Mouse (Mus musculus) mouse embryonic stem cell (cell line): ENCODE data around the gene Scaf4.

Experiments
- in situ Hi-C, 2 experiments: fragments of 300-500 bp; cut with MboI; formaldehyde crosslinking; loops; 1 replicate in 1 of 2; 3 replicates in 1 of 2; pipeline ENCODE4 v1.14.3; 2019 to 2020; ENCODE audit warnings: low sequenced_read_pairs in 2 of 2, low pct_unique_long_range_greater_than_20kb in 1 of 2, mixed read lengths in 1 of 2; ENCODE audit not compliant: unreplicated experiment in 1 of 2

Scaf4 gene

GRCm38 (mm10) chr16:90298426-90299300 lies 14.4 kb upstream of the Scaf4 start:
- in situ Hi-C loops, result no loop called here

DNA sequence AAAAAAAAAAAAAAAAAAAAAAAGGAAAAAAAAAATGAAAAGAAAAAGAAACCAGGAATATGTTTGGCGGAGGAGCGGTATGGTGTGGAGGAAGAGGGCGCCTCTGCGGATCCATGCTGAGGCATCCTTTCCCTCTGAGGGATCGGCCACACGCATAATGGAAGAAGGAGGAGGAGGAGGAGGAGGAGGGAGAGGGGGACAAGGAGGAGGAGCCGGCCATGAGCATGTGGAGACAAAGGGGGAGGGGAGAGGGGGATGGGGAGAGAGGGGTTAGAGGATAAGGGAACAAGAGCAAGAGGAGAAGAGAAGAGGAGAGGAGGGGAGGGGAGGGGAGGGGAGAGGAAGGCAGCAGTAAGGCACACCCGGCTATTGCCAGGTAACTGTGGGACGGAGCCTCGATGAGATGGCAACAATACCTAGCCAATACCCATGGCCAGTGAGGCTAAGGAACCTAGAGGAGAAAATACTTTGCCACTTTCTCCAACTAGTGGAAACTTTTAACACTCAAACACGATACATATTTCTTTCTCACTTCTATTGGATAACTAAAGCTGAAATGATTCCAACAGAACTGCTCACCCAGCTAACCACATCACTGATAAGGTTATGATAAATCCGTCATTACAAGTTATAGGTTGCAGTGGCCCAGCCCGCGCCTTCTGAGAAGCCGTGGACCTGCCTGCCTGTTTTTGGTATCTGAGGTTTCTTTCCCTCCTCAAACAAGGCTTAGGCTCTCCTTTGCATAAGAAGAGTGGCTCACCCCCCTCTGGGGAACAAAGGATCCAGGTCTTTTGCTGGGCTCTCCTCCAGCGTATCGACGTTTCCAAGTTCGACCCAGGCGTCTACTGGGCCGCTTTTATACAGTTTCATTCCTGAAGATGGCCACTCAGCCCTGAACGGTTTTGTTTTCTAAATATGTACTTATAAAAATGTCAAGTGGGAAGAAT lies 13.4 kb upstream of the Scaf4 start:
- in situ Hi-C loops, result no loop called here

DNA sequence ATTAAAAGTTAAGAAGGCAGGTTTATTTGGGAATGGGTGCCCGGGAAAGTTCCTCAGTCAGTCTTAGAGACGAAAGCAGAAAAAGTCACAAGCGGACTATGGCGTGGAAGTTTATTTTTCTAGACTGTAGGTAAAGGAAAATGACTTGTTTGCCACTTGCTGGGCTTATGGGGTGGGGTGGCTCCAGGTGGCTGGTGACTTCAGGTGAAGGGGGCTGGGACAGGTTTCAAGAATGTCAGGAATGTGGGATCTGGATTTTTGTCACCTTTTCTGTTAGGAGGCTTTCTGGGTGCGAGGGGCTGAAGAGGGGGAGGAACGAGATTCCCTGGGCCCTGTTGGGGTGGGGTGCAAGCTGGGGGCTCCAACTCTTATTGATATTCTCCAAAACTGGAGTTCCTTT lies 7.4 kb upstream of the Scaf4 start:
- in situ Hi-C loops, result no loop called here

GRCm38 (mm10) chr16:90290962-90291361 lies 6.7 kb upstream of the Scaf4 start:
- in situ Hi-C loops, result no loop called here

DNA sequence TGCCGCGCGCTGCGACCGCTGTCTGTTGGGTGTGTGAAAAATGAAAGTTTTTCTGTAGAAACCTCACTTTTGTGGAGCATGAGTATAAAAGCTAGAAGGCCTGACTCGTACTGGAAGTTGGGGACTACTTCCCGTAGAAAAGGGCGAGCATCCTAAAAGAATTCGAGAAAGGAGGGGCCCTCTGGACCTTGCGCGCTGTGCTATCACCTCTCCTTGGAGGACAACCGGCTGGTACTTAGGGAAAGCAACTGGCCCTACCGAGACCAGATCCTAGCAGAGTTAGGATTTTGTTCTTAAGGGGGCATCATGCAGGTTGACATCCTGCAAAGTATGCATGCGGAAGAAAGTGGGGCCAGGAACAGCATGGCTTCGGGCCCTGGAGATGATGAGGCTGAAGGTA lies 613 bp upstream of the Scaf4 start:
- in situ Hi-C loops, result no loop called here

DNA sequence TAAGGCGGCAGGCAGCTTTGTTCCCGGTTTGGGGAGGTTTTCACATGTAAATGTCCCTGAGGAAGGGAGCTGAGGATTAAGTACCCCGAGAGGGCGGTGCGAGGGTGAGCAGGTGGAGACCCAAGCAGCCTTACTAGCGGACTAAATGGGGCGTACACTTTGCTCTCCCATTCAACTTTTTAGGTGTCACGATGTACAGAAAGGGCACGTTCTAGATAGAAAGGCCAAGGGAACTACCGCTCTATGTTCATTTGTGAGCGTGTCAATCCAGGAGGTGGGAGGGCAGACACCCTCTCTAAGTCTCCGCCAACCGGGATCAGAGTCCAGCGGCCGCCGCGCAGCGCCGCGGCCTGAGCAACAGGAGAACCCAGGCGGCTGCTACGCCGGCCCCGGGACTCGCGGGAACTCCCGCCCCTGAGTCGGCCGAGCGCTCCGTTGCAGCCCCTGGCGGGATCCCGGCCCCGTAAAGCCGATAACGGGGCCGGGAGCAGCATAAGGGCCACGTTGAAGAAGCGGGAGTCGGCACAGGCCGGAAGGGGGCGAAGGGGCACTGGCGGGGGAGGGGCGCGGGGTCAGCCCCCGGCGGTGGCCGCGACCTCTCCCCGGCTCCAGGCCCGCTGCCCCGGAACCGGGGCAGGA lies 918 bp downstream of the Scaf4 start:
- in situ Hi-C loops, result no loop called here

DNA sequence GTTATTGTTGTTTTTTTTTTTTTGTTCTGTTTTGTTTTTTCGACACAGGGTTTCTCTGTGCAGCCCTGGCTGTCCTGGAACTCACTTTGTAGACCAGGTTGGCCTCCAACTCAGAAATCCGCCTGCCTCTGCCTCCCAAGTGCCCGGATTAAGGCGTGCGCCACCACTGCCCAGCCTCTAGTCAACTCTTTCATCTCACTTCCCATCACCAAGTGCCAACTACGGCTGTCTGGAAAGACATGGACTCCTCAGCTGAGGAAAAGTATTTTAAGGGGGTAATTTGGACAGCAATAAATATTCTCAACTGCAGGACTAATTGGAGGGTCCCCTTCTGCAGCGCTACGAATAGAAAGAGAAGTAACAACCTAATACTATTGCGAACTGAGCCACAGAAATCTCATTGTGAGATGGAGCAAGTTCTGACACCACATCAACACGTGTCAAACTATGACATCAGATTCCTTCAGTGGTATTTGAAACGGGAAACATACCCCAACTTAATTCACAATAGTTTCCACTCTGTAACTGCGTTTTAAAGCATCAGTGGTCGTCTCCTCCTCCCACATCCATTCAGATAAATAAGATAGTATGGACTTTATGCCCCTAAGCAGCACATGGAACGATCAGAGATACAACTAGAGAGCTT lies 1.6 kb downstream of the Scaf4 start:
- in situ Hi-C loops, result no loop called here

- in situ Hi-C loops, result no loop called here
Observed at GRCm38 (mm10) chr16:90281406-90281805, 2.9 kb downstream of the Scaf4 start.

DNA sequence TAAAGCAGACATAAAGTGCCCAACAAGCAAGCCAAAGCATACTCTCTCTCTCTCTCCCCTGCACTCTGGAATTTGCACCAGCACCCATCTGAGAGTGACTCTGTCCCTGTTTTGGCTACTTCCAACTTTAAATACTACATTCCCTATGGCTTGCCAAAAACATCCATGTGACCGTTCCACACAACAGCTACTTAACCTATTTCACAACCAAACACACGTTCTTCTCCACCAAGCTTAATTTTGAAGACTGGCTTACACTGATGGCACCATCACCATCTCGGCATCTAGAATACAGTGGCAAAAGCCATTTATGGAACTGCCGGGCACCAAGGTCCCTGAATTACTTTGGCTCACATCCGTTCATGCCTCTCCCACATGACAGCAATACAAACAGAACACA lies 3.3 kb downstream of the Scaf4 start:
- in situ Hi-C loops, result no loop called here

GRCm38 (mm10) chr16:90280515-90280914 lies 3.8 kb downstream of the Scaf4 start:
- in situ Hi-C loops, result no loop called here

GRCm38 (mm10) chr16:90279058-90279457 lies 5.2 kb downstream of the Scaf4 start:
- in situ Hi-C loops, result no loop called here

DNA sequence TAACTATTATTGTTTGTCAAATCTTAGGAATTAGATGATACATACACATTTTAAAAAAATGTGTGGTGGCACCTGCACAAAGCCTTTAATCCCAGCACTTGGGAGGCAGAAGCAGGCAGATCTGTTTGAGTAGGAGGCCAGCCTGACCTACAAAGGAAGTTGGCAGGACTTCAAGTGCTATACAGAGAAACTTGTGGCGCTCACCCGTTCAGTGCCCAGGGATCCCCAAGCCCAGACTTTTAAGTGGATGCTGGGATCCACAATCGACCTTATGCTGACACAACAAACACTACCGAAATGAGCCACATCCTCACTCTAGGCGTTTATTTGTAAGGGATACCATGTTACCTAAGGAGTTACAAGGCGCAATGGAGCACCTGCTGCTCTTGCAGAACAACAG lies 8.8 kb downstream of the Scaf4 start:
- in situ Hi-C loops, result no loop called here

DNA sequence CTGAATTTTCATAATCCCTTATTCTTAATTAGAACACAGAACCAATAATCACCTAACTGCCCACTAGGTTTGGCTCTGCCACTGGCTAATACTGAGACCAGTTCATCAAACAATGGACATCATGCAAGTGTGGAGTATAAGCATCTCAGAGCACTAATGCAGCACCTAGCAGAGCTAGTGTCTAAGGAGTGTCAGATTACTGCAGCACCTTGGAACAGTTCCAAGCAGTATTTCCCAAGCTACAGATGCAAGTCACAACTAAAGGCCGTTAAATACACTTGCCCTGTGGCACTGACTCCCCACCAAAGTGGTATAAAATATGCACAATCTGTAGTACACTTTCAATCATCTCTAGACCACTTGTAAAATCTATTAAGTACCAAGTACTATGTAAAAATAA lies 17.7 kb downstream of the Scaf4 start:
- in situ Hi-C loops, result no loop called here

GRCm38 (mm10) chr16:90265106-90265505 lies 19.2 kb downstream of the Scaf4 start:
- in situ Hi-C loops, result no loop called here

DNA sequence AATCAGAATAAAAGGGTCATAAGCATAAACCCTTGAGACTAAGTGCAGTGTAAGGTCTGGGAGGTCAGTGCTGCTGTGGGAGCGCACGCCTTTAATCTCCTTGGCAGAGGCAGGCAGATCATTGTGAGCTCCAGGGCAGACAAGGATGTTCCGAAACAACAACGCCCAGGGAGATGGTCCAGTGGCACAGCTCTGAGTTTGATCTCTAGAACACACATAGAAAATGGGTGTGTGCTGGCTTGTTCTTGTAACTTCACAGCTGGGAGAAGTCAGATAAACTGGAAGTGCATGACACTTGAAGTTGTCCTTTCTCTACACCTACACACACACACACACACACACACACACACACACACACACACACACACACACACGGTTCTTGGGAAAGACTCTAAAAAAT lies 20.3 kb downstream of the Scaf4 start:
- in situ Hi-C loops, result no loop called here

- in situ Hi-C loops, result no loop called here
Observed at GRCm38 (mm10) chr16:90261791-90262190, 22.5 kb downstream of the Scaf4 start.

- in situ Hi-C loops, result no loop called here
Observed at GRCm38 (mm10) chr16:90260097-90260496, 24.2 kb downstream of the Scaf4 start.

DNA sequence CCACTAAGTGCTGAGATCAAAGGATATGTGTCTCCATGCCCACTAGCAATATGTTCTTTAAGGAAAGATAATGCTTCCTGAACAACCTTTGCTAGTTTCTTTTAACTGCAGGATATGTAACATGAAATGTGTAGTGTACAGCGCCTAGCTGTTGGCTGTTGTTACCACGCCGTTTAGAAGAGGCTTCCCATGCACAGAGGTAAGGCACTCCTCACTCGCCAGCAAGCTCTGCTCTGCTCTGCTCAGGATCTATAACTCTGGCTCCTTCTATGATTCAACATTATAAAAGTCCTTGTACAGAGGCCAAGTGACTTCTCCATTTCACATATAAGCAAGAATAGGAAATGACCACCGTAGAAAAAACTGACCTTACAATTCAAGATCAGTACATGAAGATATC lies 24.7 kb downstream of the Scaf4 start:
- in situ Hi-C loops, result no loop called here

GRCm38 (mm10) chr16:90258950-90259349 lies 25.4 kb downstream of the Scaf4 start:
- in situ Hi-C loops, result no loop called here
